Mouse (Mus musculus) kidney, postnatal 36 days (tissue): Measurements from ENCODE around the gene Tlr5.
A peak's percentile ranks its signal among the peaks of the same experiment; 100 is the strongest.

Experiments used
- DNase-seq, 2 experiments: peaks; one replicate each; pipeline ENCODE4 v3.0.0; 2021 to 2022; ENCODE audit warnings: mixed read lengths in 2 of 2

Tlr5 gene

GRCm38 (mm10) chr1:182954287-182955046 is at the start of gene Tlr5:
Gene Tlr5, plus strand, starts transcription at chr1:182954788.
- peak; percentile 56 to 78 for DNase-seq

GRCm38 (mm10) chr1:182905669-182906068 is 48.9 kb upstream of the Tlr5 start:
- no peak for DNase-seq

GRCm38 (mm10) chr1:182908050-182909036 is 46.2 kb upstream of the Tlr5 start:
- DNase-seq: peak; percentile 90 to 94

GRCm38 (mm10) chr1:182909066-182909465 is 45.5 kb upstream of the Tlr5 start:
- no peak for DNase-seq

- no peak for DNase-seq
Measured at GRCm38 (mm10) chr1:182909596-182909995, 45.0 kb upstream of the Tlr5 start.

- no peak for DNase-seq
Measured at GRCm38 (mm10) chr1:182912591-182912990, 42.0 kb upstream of the Tlr5 start.

- DNase-seq: no peak
Measured at GRCm38 (mm10) chr1:182914121-182914908, 40.3 kb upstream of the Tlr5 start.

GRCm38 (mm10) chr1:182916166-182916565 is 38.4 kb upstream of the Tlr5 start:
- no peak for DNase-seq

GRCm38 (mm10) chr1:182918718-182919346 is 35.8 kb upstream of the Tlr5 start:
- no peak for DNase-seq

GRCm38 (mm10) chr1:182922824-182923223 is 31.8 kb upstream of the Tlr5 start:
- no peak for DNase-seq

GRCm38 (mm10) chr1:182926465-182926864 is 28.1 kb upstream of the Tlr5 start:
- no peak for DNase-seq

- DNase-seq: no peak
Measured at GRCm38 (mm10) chr1:182927878-182928851, 26.4 kb upstream of the Tlr5 start.

- DNase-seq: no peak
Measured at GRCm38 (mm10) chr1:182935469-182935868, 19.1 kb upstream of the Tlr5 start.

GRCm38 (mm10) chr1:182937486-182938120 is 17.0 kb upstream of the Tlr5 start:
- DNase-seq: no peak

GRCm38 (mm10) chr1:182941921-182942320 is 12.7 kb upstream of the Tlr5 start:
- no peak for DNase-seq

GRCm38 (mm10) chr1:182943911-182944310 is 10.7 kb upstream of the Tlr5 start:
- DNase-seq: no peak

- no peak for DNase-seq
Measured at GRCm38 (mm10) chr1:182944638-182945037, 9.9 kb upstream of the Tlr5 start.

GRCm38 (mm10) chr1:182945561-182945960 is 9.0 kb upstream of the Tlr5 start:
- DNase-seq: no peak

GRCm38 (mm10) chr1:182951298-182951697 is 3.3 kb upstream of the Tlr5 start:
- DNase-seq: no peak

GRCm38 (mm10) chr1:182953165-182953564 is 1.4 kb upstream of the Tlr5 start:
- DNase-seq: no peak

- DNase-seq: no peak
Measured at GRCm38 (mm10) chr1:182953667-182954066, 921 bp upstream of the Tlr5 start.
